Mouse (Mus musculus): ENCODE data around the gene Itpr1. TPM values are rescaled to one million over a fixed set of nuclear protein-coding genes. Genes with fewer than 3 reads are reported as not detected.
A peak's percentile ranks its signal among the peaks of the same experiment; 100 is the strongest.

Gene Itpr1
- polyA plus RNA-seq, 1 experiment from 2014 or later = 7.4 TPM

- Histone ChIP-seq H3K27ac (replicated peaks) (no peak overlapping the region), H3K27me3 (peaks cover 8% of the 10 kb centered on the region; the same call in 1 of the 2 replicates), H3K4me3 (no peak overlapping the region), H3K9ac (replicated peaks) (no peak overlapping the region), H3K9me3 (no peaks in the 10 kb centered on the region), H3K4me1 (no peaks in the 10 kb centered on the region), H3K4me2 (replicated peaks) (no peak overlapping the region), H3K36me3 (no peaks in the 10 kb centered on the region)
- ATAC-seq (ENCODE audit: low FRiP score, low read depth) = no peak
- WGBS = 79% methylated on average over 4 of the region's 4 CpGs
Measured at GRCm38 (mm10) chr6:108192632-108193031, 20.3 kb upstream of the Itpr1 start.

- ATAC-seq (ENCODE audit: low FRiP score, low read depth) = no peak
- no peak overlapping the region for H3K9ac ChIP-seq (replicated peaks)
- H3K36me3 ChIP-seq = no peaks in the 10 kb centered on the region
- 86% methylated on average over 7 of the region's 7 CpGs for WGBS
- H3K4me1 ChIP-seq = no peaks in the 10 kb centered on the region
- no peak overlapping the region for H3K4me3 ChIP-seq
- no peaks in the 10 kb centered on the region for H3K9me3 ChIP-seq
- H3K27ac ChIP-seq (replicated peaks) = no peak overlapping the region
- H3K4me2 ChIP-seq (replicated peaks) = no peak overlapping the region
- H3K27me3 ChIP-seq = no peaks in the 10 kb centered on the region
Measured at GRCm38 (mm10) chr6:108196665-108197064, 16.2 kb upstream of the Itpr1 start.

- Histone ChIP-seq H3K9me3 (no peaks in the 10 kb centered on the region), H3K27ac (replicated peaks) (no peak overlapping the region), H3K9ac (replicated peaks) (no peak overlapping the region), H3K27me3 (no peaks in the 10 kb centered on the region), H3K4me1 (no peaks in the 10 kb centered on the region), H3K4me2 (replicated peaks) (no peak overlapping the region), H3K4me3 (no peak overlapping the region), H3K36me3 (no peaks in the 10 kb centered on the region)
- 88% methylated on average over 4 of the region's 4 CpGs for WGBS
- ATAC-seq (ENCODE audit: low FRiP score, low read depth) = no peak
Measured at GRCm38 (mm10) chr6:108197117-108197516, 15.8 kb upstream of the Itpr1 start.

- H3K4me2 ChIP-seq (replicated peaks) = no peak overlapping the region
- no peak overlapping the region for H3K4me3 ChIP-seq
- no peak overlapping the region for H3K9ac ChIP-seq (replicated peaks)
- no peaks in the 10 kb centered on the region for H3K9me3 ChIP-seq
- no peak for ATAC-seq (ENCODE audit: low FRiP score, low read depth)
- H3K36me3 ChIP-seq = no peaks in the 10 kb centered on the region
- no peaks in the 10 kb centered on the region for H3K4me1 ChIP-seq
- H3K27me3 ChIP-seq = no peaks in the 10 kb centered on the region
- H3K27ac ChIP-seq (replicated peaks) = no peak overlapping the region
- WGBS = 91% methylated on average over 7 of the region's 7 CpGs
Measured at GRCm38 (mm10) chr6:108198286-108198685, 14.6 kb upstream of the Itpr1 start.

- Histone ChIP-seq H3K27me3 (peaks cover 4% of the 10 kb centered on the region; the same call in 1 of the 2 replicates), H3K4me1 (no peaks in the 10 kb centered on the region), H3K36me3 (no peaks in the 10 kb centered on the region), H3K27ac (replicated peaks) (no peak overlapping the region), H3K4me2 (replicated peaks) (no peak overlapping the region), H3K9me3 (no peaks in the 10 kb centered on the region), H3K4me3 (no peak overlapping the region), H3K9ac (replicated peaks) (no peak overlapping the region)
- ATAC-seq (ENCODE audit: low FRiP score, low read depth) = no peak
- WGBS = 84% methylated on average over 2 of the region's 2 CpGs
Measured at GRCm38 (mm10) chr6:108204322-108204721, 8.6 kb upstream of the Itpr1 start.

- Histone ChIP-seq H3K9me3 (no peaks in the 10 kb centered on the region), H3K9ac (replicated peaks) (no peak overlapping the region), H3K4me1 (no peaks in the 10 kb centered on the region), H3K27ac (replicated peaks) (no peak overlapping the region), H3K27me3 (peaks cover 4% of the 10 kb centered on the region; the same call in 1 of the 2 replicates), H3K4me2 (replicated peaks) (no peak overlapping the region), H3K4me3 (no peak overlapping the region), H3K36me3 (no peaks in the 10 kb centered on the region)
- WGBS = 83% methylated on average over 4 of the region's 4 CpGs
- ATAC-seq (ENCODE audit: low FRiP score, low read depth) = no peak
Measured at GRCm38 (mm10) chr6:108206145-108206544, 6.8 kb upstream of the Itpr1 start.

- no peak for ATAC-seq (ENCODE audit: low FRiP score, low read depth)
Measured at GRCm38 (mm10) chr6:108206914-108207566, 5.9 kb upstream of the Itpr1 start.

GRCm38 (mm10) chr6:108211896-108212880, 708 bp upstream of the Itpr1 start:
- Histone ChIP-seq H3K9ac (replicated peaks) (peak overlapping the region; percentile 56), H3K27ac (replicated peaks) (0 out of 2 replicates have a peak overlapping the region, but pooled peaks have one; percentile 6), H3K27me3 (peaks cover 10% of the 10 kb centered on the region), H3K4me1 (peaks cover 11% of the 10 kb centered on the region; the same call in 1 of the 2 replicates), H3K4me3 (peak overlapping the region; percentile 70), H3K4me2 (replicated peaks) (peak overlapping the region; percentile 82), H3K9me3 (no peaks in the 10 kb centered on the region), H3K36me3 (no peaks in the 10 kb centered on the region)
- peak; percentile 6; the same call in 1 of the 2 replicates for ATAC-seq (ENCODE audit: low FRiP score, low read depth)
- WGBS = 8% methylated on average over 36 of the region's 36 CpGs

More at GRCm38 (mm10) chr6:108206914-108207566, 5.9 kb upstream of the Itpr1 start:
- H3K4me2 ChIP-seq (replicated peaks) = no peak overlapping the region
- WGBS = 82% methylated on average over 5 of the region's 5 CpGs
- H3K36me3 ChIP-seq = no peaks in the 10 kb centered on the region
- H3K9ac ChIP-seq (replicated peaks) = no peak overlapping the region
- H3K27ac ChIP-seq (replicated peaks) = no peak overlapping the region
- H3K4me3 ChIP-seq = no peak overlapping the region
- H3K4me1 ChIP-seq = no peaks in the 10 kb centered on the region
- H3K9me3 ChIP-seq = no peaks in the 10 kb centered on the region
- H3K27me3 ChIP-seq = peaks cover 4% of the 10 kb centered on the region; the same call in 1 of the 2 replicates

- H3K4me1 ChIP-seq = peaks cover 11% of the 10 kb centered on the region; the same call in 1 of the 2 replicates
- peak overlapping the region; percentile 70 for H3K4me3 ChIP-seq
- no peaks in the 10 kb centered on the region for H3K9me3 ChIP-seq
- peaks cover 10% of the 10 kb centered on the region for H3K27me3 ChIP-seq
- WGBS = under 1% methylated on average over 28 of the region's 29 CpGs
- H3K36me3 ChIP-seq = no peaks in the 10 kb centered on the region
- no peak overlapping the region for H3K27ac ChIP-seq (replicated peaks)
- peak overlapping the region; percentile 53 for H3K9ac ChIP-seq (replicated peaks)
- peak overlapping the region; percentile 82 for H3K4me2 ChIP-seq (replicated peaks)
- ATAC-seq (ENCODE audit: low FRiP score, low read depth) = no peak
Measured at GRCm38 (mm10) chr6:108213481-108214293, 791 bp downstream of the Itpr1 start.

- Histone ChIP-seq H3K27me3 (peaks cover 10% of the 10 kb centered on the region), H3K36me3 (no peaks in the 10 kb centered on the region), H3K9me3 (no peaks in the 10 kb centered on the region), H3K4me1 (peaks cover 11% of the 10 kb centered on the region; the same call in 1 of the 2 replicates), H3K4me3 (peak overlapping the region; percentile 70), H3K9ac (replicated peaks) (no peak overlapping the region; the same call in 1 of the 2 replicates), H3K27ac (replicated peaks) (no peak overlapping the region), H3K4me2 (replicated peaks) (peak overlapping the region; percentile 82)
- WGBS = 15% methylated on average over 10 of the region's 10 CpGs
- no peak for ATAC-seq (ENCODE audit: low FRiP score, low read depth)
Measured at GRCm38 (mm10) chr6:108214294-108214925, 1.5 kb downstream of the Itpr1 start.

- Histone ChIP-seq H3K9me3 (no peaks in the 10 kb centered on the region), H3K4me2 (replicated peaks) (no peak overlapping the region), H3K9ac (replicated peaks) (no peak overlapping the region), H3K4me1 (peaks cover 11% of the 10 kb centered on the region; the same call in 1 of the 2 replicates), H3K27ac (replicated peaks) (no peak overlapping the region), H3K27me3 (peaks cover 10% of the 10 kb centered on the region), H3K36me3 (no peaks in the 10 kb centered on the region), H3K4me3 (no peak overlapping the region)
- ATAC-seq (ENCODE audit: low FRiP score, low read depth) = no peak
- 74% methylated on average over 5 of the region's 5 CpGs for WGBS
Measured at GRCm38 (mm10) chr6:108216091-108216490, 3.2 kb downstream of the Itpr1 start.
